Mouse (Mus musculus) retina, postnatal 1 day (tissue): ENCODE data around the gene Zfp119b.
"Not testable (repeated sequence)": the region's sequence is repeated elsewhere in the genome, so short reads cannot be mapped to it uniquely, and the experiment has no call there.

Experiments
- DNase-seq: peaks from one replicate; pipeline ENCODE4 v3.0.0-alpha.2; 2012

Gene Zfp119b

DNA sequence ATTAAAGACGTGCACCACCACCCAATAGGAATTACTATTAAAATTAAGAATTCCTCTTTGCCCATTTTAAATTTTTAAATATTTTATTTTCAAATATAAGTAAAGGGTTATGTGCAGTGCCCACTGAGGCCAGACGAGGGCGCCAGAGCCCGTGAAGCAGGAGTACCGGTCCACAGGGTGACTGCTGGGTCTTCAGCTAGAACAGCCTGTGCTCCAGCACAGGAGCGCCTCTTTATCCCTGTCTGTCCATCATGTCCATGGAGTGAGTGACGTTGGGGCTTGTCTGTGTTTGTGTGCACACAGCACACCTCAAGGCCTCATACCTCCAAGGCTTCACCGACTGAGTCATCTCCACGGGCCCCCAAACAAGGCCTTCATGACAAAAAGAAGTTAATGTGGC lies 7.9 kb upstream of the Zfp119b start:
- peak; percentile 82 for DNase-seq

DNA sequence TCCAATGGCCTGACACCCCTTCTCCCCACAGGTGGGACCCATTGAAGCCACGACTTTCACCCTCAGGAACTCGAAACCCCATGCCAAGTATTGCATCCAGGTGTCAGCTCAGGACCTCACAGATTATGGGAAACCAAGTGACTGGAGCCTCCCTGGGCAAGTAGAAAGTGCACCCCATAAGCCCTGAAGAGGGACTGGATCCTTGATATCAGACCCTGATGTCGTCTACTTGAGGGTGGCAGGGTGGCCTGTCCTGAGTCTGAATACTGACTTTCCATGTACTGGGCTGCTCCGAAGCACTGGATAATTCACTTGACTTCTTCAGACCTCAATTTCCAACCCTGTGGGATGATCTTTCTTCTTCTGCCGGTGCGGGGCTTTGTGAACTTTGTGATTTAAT lies 7.3 kb upstream of the Zfp119b start:
- DNase-seq, result no peak

DNA sequence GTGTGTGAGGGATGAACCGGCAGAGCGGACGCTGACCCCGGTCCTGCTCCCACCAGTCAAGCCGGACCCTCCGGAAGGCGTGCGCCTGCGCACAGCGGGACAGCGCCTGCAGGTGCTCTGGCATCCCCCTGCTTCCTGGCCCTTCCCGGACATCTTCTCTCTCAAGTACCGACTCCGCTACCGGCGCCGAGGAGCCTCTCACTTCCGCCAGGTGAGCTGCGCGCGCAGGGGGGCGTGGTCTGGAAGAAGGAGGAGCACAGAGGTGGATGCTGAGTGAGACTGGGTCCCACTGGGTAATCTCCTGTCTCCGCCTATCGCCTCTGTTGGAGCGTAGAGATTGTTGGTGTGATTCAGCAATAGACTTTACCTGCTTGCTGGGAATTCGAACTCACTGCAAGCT lies 6.8 kb upstream of the Zfp119b start:
- DNase-seq, result peak; percentile 80

DNA sequence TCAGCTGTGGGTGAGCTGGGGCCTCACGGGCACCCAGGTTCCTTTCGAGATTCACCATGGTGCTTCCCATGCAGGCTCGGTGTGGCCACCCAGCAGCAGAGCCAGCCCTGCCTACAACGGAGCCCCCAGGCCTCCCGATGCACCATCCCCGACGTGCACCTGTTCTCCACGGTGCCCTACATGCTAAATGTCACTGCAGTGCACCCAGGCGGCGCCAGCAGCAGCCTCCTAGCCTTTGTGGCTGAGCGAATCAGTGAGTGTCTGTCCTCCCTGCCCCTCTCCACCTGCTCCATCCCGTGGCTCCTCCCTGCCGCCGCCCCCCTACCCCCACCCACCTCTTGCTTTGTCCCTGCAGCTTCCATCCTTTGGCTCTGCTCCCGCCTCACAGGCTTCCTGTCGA lies 4.9 kb upstream of the Zfp119b start:
- no peak for DNase-seq

DNA sequence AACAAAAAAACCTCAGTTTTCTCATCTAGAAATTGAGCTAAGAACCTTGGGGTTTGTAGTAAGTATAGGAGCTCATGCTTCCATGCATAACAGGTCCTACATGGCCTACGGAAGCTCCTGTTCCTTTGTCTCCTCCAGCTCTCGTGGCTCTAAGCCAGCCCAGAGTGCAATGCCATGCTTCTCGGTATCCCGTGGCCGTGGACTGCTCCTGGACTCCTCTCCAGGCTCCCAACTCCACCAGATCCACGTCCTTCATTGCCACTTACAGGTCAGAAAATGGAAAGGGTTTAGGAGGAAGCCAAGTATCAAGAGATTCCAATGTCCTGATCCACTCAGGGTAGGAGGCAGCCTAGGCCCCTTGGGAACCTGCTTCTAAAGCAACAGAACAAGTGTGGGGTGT lies 4.5 kb upstream of the Zfp119b start:
- no peak for DNase-seq

DNA sequence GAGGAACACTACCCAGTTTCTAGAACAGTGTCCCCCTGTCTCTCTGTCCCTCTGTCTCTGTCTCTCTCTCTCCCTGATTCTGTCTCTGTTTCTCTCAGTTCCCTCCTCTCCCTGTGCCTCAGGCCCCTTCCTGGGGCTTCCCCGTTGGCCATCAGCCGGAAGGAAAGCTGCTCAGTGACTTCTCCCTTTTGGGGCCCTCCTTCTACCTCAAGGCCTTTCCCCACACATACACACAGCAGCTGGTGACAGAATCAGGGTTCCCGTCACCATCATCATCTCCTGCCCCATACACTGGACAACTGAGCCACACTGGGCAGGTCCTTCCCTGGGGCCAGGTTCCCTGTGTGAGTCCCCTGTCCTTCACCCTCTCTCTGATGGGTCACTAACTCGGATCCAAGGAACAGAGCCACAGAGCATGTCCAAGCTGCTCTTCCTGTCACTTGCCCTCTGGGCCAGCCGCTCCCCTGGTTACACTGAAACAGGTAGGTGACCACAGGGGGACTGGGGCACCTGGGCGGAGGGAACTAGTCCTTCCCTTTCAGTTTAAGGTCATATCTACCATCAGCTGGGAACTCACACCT lies 3.2 kb upstream of the Zfp119b start, which contains the start of gene Ebi3:
Gene Ebi3, plus strand, starts transcription at position 194 of the 581 bp plus-strand sequence.
- no peak for DNase-seq

DNA sequence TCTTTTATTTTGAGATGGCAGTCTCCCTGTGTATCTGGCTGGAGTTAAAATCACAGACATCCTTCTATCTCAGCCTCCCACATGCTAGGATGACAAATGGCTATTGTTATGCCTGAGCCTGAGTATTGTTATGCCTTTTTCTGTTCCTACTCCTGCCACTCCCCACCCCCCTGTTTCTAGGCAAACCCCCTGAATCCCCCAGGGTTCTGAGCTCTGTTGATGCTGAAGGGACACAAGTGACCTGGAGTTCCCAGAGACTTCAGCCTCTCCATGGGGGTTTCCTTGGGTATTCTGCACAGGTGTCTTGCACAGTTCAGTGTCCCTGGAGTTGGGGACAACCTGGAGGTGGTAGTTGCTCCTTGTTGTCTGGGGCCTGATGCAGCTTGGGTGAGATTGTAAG lies 2.7 kb upstream of the Zfp119b start:
- DNase-seq, result no peak

DNA sequence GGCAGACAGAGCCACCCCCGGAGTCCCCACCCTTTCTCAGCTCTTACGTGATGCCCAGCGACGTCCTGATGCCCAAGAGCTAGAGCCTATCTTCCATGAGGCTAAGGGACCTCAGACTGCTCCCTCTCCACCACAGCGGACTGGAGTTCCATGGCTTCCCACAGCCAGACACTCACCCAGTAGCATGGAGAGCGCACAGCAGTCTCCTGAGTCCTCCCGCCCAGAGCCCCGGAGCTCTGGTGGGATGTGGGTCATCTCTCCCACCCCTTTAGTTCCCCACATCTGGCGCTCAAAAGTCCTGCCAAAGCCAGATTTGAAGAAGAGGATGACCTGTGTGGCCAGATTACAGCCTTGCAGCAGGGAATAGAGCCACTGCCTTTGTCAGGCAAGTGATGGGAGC lies 1.3 kb upstream of the Zfp119b start:
- DNase-seq, result no peak

DNA sequence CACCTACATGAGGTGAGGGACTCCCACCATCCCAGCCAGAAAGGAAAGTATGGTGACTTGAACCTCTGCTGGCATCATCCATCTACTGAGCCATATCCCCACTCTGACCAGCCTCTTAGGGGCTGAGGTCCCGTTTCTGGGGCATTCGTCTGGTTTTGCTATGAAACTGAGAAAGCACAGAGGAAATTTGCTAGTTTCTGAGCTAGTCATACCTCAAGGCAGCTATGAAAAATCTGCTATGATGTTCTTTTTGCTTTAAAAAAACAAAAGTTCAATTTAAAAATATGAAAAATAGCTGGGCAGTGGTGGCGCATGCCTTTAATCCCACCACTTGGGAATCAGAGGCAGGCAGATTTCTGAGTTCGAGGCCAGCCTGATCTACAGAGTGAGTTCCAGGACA lies 653 bp downstream of the Zfp119b start:
- DNase-seq, result no peak

DNA sequence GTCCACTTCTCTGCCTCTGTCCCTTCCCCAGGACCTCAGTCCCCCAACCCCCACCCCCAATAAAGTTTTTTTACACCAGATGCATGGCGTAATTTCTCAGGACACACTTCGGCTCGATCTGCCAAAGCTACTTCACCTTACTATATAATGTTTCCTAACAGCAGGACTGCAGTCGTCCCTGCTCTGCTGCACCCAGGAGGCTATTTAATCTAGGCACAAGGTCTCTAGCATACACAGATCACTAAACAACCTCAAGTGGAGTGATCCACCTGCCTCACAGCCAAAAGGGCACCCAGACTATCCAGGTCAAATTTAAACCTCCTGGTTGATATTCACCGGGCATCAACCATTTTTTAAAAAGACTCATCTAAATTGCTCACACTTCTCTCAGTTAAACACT lies 3.6 kb downstream of the Zfp119b start:
- no peak for DNase-seq

DNA sequence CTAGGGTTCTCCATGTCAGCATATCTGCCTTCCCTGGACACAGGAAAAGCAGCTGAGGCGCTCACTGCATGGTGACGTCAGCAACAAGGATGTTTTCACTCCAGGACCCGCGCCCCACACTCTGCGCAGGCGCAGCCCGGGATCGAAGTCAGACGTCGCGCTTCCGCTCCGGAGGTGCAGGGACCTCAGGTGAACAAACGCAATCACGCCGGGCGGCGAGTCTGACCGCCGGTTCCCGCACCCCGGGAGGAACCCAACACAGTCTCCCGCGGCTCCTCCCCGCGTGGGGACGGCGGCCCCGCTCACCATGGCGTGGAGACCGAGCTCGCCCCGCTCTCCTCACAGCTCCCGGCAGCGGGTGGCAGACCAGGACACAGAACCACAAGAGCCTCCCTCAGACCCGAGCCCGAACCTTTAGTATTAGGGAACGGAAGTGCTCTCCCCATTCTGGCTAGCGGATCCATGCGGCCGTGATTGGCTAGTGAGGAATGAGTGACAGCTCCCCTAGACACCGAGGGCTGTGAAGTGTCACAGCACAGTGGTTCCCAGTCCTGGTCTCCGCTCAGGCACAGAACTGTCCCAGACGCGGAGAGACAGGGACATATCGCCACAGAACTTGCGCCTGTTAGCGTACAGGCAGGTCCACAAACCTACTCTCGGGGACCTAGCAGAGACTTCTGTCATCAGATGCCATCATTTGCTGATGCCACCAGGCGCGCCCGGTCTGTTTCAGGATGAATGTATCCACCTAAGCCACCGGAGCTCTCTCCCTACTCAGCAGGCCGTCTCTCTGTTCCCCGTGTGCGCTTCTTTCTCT lies 4.2 kb downstream of the Zfp119b start:
- peak; percentile 90 for DNase-seq

DNA sequence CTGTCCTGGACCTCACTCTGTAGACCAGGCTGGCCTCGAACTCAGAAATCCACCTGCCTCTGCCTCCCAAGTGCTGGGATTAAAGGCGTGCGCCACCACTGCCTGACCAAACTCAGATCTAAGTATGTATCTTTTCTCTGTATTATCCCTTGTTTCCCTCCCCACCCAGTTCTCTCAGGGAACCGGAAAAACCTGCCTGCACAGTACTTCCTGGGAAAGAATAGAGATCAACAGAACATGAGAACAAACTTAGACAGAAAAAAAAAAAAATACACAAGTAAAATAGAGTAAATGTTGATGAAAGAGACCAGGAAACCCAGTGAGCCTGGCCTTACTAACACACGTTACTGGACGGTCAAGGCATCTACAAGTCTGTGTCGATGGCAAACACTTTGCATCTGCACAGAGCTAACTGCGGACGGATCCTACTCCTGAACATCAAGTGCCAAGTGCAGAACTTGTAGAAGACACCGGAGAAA lies 4.9 kb downstream of the Zfp119b start:
- DNase-seq, result not testable (repeated sequence)

DNA sequence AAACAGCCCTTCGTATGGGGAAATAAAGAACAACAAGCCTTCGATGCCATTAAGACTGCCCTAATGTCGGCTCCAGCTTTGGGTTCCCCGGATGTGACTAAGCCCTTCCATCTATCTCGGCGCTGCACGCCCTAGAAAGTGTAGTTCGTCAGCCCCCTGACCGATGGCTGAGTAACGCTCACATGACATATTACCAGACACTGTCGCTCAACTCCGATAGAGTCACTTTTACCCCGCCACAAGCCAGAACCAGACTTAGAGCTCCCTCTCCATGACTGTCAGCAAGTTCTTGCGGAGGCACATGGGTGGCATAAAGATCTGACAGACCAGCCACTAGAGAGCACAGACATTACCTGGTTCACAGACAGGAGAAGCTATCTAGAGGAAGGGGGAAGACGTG lies 16.1 kb downstream of the Zfp119b start:
- no peak for DNase-seq

DNA sequence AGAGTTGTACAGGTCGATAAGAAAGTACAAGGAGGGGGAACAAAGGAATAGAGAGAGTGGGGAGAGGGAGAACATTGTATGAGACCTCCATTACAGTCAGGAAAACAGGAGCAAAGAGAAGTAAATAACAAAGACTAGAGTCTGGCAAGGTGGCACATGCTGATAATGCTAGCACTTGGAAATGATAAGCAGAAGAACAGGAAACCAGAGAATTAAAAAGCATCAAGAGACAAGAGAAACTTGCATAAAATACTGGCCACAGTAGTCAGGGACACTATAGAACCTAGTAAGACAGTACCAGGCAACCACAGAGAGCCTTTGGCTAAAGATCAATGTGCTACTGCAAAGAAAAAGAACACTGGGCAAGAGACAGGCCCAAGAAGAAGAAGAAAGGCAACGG lies 16.7 kb downstream of the Zfp119b start:
- DNase-seq, result no peak

DNA sequence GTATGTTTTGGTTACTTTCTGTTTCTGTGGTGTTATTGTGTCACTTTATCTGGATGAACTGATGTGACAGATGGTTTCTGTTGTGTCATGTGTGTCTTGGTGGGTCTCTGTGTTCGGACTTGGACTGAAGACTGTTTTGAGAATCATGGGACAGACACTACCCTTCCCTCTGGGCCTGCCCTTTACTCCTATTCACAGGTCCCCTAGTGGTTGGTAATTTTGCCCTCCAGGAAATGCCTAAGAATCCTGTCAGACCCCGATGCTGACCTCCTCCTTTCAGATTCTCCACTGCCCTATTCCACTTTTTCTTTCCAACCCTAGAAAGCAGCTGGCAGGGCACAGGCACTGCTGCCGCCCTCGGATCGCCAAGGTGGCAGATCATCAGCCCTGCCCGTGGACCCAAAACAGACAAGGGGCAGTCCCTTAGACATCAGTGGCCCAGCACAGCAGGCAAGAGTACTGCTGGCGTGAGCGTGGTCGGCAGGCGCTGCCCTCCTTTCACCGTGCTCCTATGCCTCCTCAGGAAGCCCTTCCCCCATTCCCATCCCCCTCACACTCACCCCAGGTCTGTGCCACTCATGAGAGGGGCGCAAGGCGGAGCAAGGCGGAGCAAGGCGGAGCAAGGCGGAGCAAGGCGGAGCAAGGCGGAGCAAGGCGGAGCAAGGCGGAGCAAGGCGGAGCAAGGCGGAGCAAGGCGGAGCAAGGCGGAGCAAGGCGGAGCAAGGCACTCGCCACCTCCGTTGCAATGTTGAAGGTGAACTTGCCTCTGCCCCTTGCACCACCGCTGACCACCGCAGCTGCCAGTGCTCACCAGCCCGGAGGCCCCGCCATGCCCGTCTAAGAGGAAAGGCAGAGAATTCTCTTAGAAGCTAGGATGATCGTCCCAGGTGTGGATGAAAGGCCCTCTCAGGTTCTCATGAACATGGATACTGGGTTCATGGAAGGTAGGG lies 17.5 kb downstream of the Zfp119b start:
- peak; percentile 90 for DNase-seq

DNA sequence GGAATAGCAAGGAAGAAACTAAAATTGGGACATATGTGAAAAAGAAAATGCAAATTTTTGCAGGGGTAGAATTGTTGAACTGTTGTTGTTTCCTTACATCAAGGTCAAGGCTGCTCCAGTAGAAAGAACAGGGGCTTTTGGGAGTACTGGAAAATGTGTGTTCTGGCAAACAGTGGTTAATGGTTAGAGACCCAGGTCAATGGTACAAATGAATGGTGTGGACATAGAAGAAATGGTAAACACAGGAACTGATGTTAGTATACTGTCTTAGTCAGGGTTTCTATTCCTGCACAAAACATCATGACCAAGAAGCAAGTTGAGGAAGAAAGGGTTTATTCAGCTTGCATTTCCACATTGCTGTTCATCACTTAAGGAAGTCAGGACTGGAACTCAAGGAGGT lies 42.6 kb downstream of the Zfp119b start:
- DNase-seq, result no peak

DNA sequence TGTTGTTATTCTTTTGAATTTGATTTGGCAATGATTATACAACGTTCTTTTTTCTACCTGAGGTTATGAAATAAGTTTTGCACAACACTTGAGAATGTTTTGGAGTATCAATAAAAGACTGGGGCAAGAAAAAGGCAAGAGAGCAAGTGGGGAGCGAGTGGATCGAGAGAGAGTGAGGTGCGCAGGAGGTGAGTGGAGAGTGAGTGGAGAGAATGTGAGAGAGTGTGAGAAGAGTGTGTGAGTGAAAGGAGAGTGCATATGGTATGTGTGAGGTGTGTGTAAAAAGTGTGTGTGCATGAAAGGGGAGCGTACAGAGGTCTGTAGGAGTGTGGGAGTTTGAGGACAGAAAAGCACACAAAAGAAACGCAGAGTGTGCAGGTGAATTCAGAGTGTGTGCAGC lies 45.2 kb downstream of the Zfp119b start:
- DNase-seq, result no peak

DNA sequence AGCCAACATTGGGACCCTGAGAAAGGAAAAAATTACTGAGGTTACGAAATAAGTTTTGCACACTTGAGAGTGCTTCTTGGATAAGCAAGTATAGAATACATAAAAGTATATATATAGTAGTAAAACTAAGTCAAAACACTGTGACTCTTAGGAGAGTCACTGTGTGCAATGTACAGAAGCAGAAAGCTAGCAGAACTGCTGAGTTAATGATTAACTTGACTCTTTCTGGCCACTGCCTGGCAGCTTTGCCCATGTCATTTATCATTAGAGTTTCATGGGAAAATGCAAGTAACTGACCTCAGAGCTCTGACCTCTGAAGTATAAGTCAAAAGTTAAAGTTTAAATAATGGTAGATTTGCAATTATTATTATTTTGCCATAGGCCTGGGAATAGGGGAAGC lies 45.6 kb downstream of the Zfp119b start:
- DNase-seq, result no peak

DNA sequence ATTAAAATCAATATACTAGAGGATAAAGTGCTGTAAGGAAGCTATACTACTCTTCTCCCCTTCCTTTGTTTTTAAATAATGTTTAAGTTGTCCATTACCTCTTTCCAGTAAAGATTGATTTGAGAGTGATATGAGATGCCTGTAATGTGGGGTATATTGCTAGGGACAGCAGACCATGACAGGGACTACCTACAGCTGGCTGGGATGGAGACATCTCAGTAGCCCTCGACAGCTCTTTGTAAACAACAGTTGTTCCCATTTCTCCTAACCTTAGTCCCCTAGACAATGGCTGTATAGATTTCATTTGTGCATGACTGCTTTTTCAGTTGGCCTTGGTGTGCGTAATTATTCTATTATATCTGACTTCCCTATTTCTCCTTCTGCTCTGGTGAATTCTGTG lies 46.2 kb downstream of the Zfp119b start:
- peak; percentile 52 for DNase-seq

DNA sequence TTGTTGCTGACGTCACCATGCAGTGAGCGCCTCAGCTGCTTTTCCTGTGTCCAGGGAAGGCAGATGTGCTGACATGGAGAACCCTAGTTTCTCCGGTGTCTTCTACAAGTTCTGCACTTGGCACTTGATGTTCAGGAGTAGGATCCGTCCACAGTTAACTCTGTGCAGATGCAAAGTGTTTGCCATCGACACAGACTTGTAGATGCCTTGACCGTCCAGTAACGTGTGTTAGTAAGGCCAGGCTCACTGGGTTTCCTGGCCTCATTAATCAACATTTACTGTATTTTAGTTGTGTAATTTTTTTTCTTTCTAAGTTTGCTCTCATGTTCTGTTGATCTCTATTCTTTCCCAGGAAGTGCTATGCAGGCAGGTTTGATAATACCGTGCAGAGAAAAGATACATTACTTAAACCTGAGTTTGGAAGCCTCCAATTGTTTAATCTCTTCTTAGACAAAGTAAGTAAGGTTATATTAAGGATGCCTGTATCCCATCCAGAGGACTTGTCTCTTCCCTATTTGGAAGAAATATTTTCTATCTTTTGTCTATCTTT lies 56.8 kb downstream of the Zfp119b start:
- peak; percentile 25 for DNase-seq
